Mouse (Mus musculus): ENCODE results near the gene Capn3. TPM values are rescaled to one million over a fixed set of nuclear protein-coding genes. Genes with fewer than 3 reads are reported as not detected.

Capn3 gene
- polyA plus RNA-seq, 1 experiment from 2014 or later = 2.3 TPM

- H3K9me3 ChIP-seq (ENCODE audit: control insufficient read depth, low read length) = no peaks in the 10 kb centered on the region
- 58% methylated on average over 3 of the region's 3 CpGs for whole genome bisulfite sequencing
- H3K36me3 ChIP-seq (ENCODE audit: control insufficient read depth, insufficient read depth, low read length) = no peaks in the 10 kb centered on the region
- no peak for ATAC-seq (replicated peaks; ENCODE audit: low FRiP score, low TSS enrichment, low read depth)
- no peak for DNase-seq (ENCODE audit: low spot score)
- H3K4me3 ChIP-seq (ENCODE audit: low read depth, low read length) = no peak overlapping the region
- H3K4me2 ChIP-seq (ENCODE audit: low read length) = no peak overlapping the region
- no peaks in the 10 kb centered on the region for H3K27me3 ChIP-seq (replicated peaks; ENCODE audit: control insufficient read depth, insufficient read depth, low read length)
- H3K4me1 ChIP-seq (replicated peaks; ENCODE audit: control insufficient read depth, insufficient read depth, low read length) = peaks cover 10% of the 10 kb centered on the region; the same call in 1 of the 2 replicates
- H3K9ac ChIP-seq (ENCODE audit: low read length) = no peak overlapping the region
- no peak overlapping the region for H3K27ac ChIP-seq (ENCODE audit: low read depth)
Observed at GRCm38 (mm10) chr2:120496511-120496910, 40.7 kb downstream of the Capn3 start.

GRCm38 (mm10) chr2:120499971-120500471 is 44.2 kb downstream of the Capn3 start:
- H3K36me3 ChIP-seq (ENCODE audit: control insufficient read depth, insufficient read depth, low read length) = no peaks in the 10 kb centered on the region; the same call in 1 of the 2 replicates
- no peak for ATAC-seq (replicated peaks; ENCODE audit: low FRiP score, low TSS enrichment, low read depth)
- no peak overlapping the region for H3K27ac ChIP-seq (ENCODE audit: low read depth)
- no peak for DNase-seq (ENCODE audit: low spot score)
- WGBS = 45% methylated on average over 6 of the region's 6 CpGs
- peaks cover 13% of the 10 kb centered on the region; the same call in 1 of the 2 replicates for H3K4me1 ChIP-seq (replicated peaks; ENCODE audit: control insufficient read depth, insufficient read depth, low read length)
- H3K27me3 ChIP-seq (replicated peaks; ENCODE audit: control insufficient read depth, insufficient read depth, low read length) = no peaks in the 10 kb centered on the region
- H3K4me3 ChIP-seq (ENCODE audit: low read depth, low read length) = no peak overlapping the region
- H3K9ac ChIP-seq (ENCODE audit: low read length) = no peak overlapping the region
- H3K9me3 ChIP-seq (ENCODE audit: control insufficient read depth, low read length) = no peaks in the 10 kb centered on the region
- no peak overlapping the region for H3K4me2 ChIP-seq (ENCODE audit: low read length)

- ATAC-seq (replicated peaks; ENCODE audit: low FRiP score, low TSS enrichment, low read depth) = no peak
- Histone ChIP-seq H3K4me1 (replicated peaks; ENCODE audit: control insufficient read depth, insufficient read depth, low read length) (peaks cover 13% of the 10 kb centered on the region; the same call in 1 of the 2 replicates), H3K4me2 (ENCODE audit: low read length) (no peak overlapping the region), H3K9me3 (ENCODE audit: control insufficient read depth, low read length) (no peaks in the 10 kb centered on the region), H3K27ac (ENCODE audit: low read depth) (no peak overlapping the region), H3K27me3 (replicated peaks; ENCODE audit: control insufficient read depth, insufficient read depth, low read length) (no peaks in the 10 kb centered on the region), H3K9ac (ENCODE audit: low read length) (no peak overlapping the region), H3K4me3 (ENCODE audit: low read depth, low read length) (no peak overlapping the region), H3K36me3 (ENCODE audit: control insufficient read depth, insufficient read depth, low read length) (peaks cover 13% of the 10 kb centered on the region)
- no peak for DNase-seq (ENCODE audit: low spot score)
- WGBS = 35% methylated on average over 17 of the region's 17 CpGs
Observed at GRCm38 (mm10) chr2:120501136-120501918, 45.5 kb downstream of the Capn3 start.

- Histone ChIP-seq H3K27ac (ENCODE audit: low read depth) (no peak overlapping the region), H3K9ac (ENCODE audit: low read length) (no peak overlapping the region), H3K4me3 (ENCODE audit: low read depth, low read length) (no peak overlapping the region), H3K4me1 (replicated peaks; ENCODE audit: control insufficient read depth, insufficient read depth, low read length) (peaks cover 13% of the 10 kb centered on the region; the same call in 1 of the 2 replicates), H3K9me3 (ENCODE audit: control insufficient read depth, low read length) (no peaks in the 10 kb centered on the region), H3K27me3 (replicated peaks; ENCODE audit: control insufficient read depth, insufficient read depth, low read length) (no peaks in the 10 kb centered on the region), H3K4me2 (ENCODE audit: low read length) (no peak overlapping the region), H3K36me3 (ENCODE audit: control insufficient read depth, insufficient read depth, low read length) (peaks cover 14% of the 10 kb centered on the region)
- ATAC-seq (replicated peaks; ENCODE audit: low FRiP score, low TSS enrichment, low read depth) (no peak), DNase-seq (ENCODE audit: low spot score) (no peak)
- whole genome bisulfite sequencing = 62% methylated on average over 13 of the region's 13 CpGs
Observed at GRCm38 (mm10) chr2:120501931-120502604, 46.2 kb downstream of the Capn3 start.

GRCm38 (mm10) chr2:120502605-120502990 is 46.8 kb downstream of the Capn3 start:
- Histone ChIP-seq H3K9me3 (ENCODE audit: control insufficient read depth, low read length) (no peaks in the 10 kb centered on the region), H3K4me2 (ENCODE audit: low read length) (no peak overlapping the region), H3K4me3 (ENCODE audit: low read depth, low read length) (no peak overlapping the region), H3K4me1 (replicated peaks; ENCODE audit: control insufficient read depth, insufficient read depth, low read length) (peaks cover 13% of the 10 kb centered on the region; the same call in 1 of the 2 replicates), H3K27me3 (replicated peaks; ENCODE audit: control insufficient read depth, insufficient read depth, low read length) (no peaks in the 10 kb centered on the region), H3K27ac (ENCODE audit: low read depth) (no peak overlapping the region), H3K36me3 (ENCODE audit: control insufficient read depth, insufficient read depth, low read length) (peaks cover 14% of the 10 kb centered on the region), H3K9ac (ENCODE audit: low read length) (no peak overlapping the region)
- ATAC-seq (replicated peaks; ENCODE audit: low FRiP score, low TSS enrichment, low read depth) = no peak
- 73% methylated on average over 3 of the region's 3 CpGs for WGBS
- DNase-seq (ENCODE audit: low spot score) = no peak

GRCm38 (mm10) chr2:120503094-120503493 is 47.3 kb downstream of the Capn3 start:
- no peak overlapping the region for H3K4me3 ChIP-seq (ENCODE audit: low read depth, low read length)
- H3K9ac ChIP-seq (ENCODE audit: low read length) = no peak overlapping the region
- DNase-seq (ENCODE audit: low spot score) (no peak), ATAC-seq (replicated peaks; ENCODE audit: low FRiP score, low TSS enrichment, low read depth) (no peak)
- H3K4me2 ChIP-seq (ENCODE audit: low read length) = no peak overlapping the region
- 82% methylated on average over 6 of the region's 6 CpGs for WGBS
- H3K4me1 ChIP-seq (replicated peaks; ENCODE audit: control insufficient read depth, insufficient read depth, low read length) = peaks cover 13% of the 10 kb centered on the region; the same call in 1 of the 2 replicates
- no peak overlapping the region for H3K27ac ChIP-seq (ENCODE audit: low read depth)
- no peaks in the 10 kb centered on the region for H3K27me3 ChIP-seq (replicated peaks; ENCODE audit: control insufficient read depth, insufficient read depth, low read length)
- no peaks in the 10 kb centered on the region for H3K9me3 ChIP-seq (ENCODE audit: control insufficient read depth, low read length)
- H3K36me3 ChIP-seq (ENCODE audit: control insufficient read depth, insufficient read depth, low read length) = peaks cover 18% of the 10 kb centered on the region

- Histone ChIP-seq H3K4me1 (replicated peaks; ENCODE audit: control insufficient read depth, insufficient read depth, low read length) (peaks cover 13% of the 10 kb centered on the region; the same call in 1 of the 2 replicates), H3K27ac (ENCODE audit: low read depth) (no peak overlapping the region), H3K4me2 (ENCODE audit: low read length) (no peak overlapping the region), H3K9me3 (ENCODE audit: control insufficient read depth, low read length) (no peaks in the 10 kb centered on the region), H3K36me3 (ENCODE audit: control insufficient read depth, insufficient read depth, low read length) (peaks cover 27% of the 10 kb centered on the region), H3K4me3 (ENCODE audit: low read depth, low read length) (no peak overlapping the region), H3K9ac (ENCODE audit: low read length) (no peak overlapping the region), H3K27me3 (replicated peaks; ENCODE audit: control insufficient read depth, insufficient read depth, low read length) (no peaks in the 10 kb centered on the region)
- 81% methylated on average over 5 of the region's 5 CpGs for WGBS
- ATAC-seq (replicated peaks; ENCODE audit: low FRiP score, low TSS enrichment, low read depth) (no peak), DNase-seq (ENCODE audit: low spot score) (no peak)
Observed at GRCm38 (mm10) chr2:120503992-120504391, 48.2 kb downstream of the Capn3 start.

- Histone ChIP-seq H3K4me1 (replicated peaks; ENCODE audit: control insufficient read depth, insufficient read depth, low read length) (no peaks in the 10 kb centered on the region), H3K27ac (ENCODE audit: low read depth) (no peak overlapping the region), H3K4me3 (ENCODE audit: low read depth, low read length) (no peak overlapping the region), H3K9me3 (ENCODE audit: control insufficient read depth, low read length) (no peaks in the 10 kb centered on the region), H3K9ac (ENCODE audit: low read length) (no peak overlapping the region), H3K36me3 (ENCODE audit: control insufficient read depth, insufficient read depth, low read length) (peaks cover 86% of the 10 kb centered on the region), H3K27me3 (replicated peaks; ENCODE audit: control insufficient read depth, insufficient read depth, low read length) (no peaks in the 10 kb centered on the region), H3K4me2 (ENCODE audit: low read length) (no peak overlapping the region)
- WGBS = 92% methylated on average over 4 of the region's 4 CpGs
- no peak for ATAC-seq (replicated peaks; ENCODE audit: low FRiP score, low TSS enrichment, low read depth)
- no peak for DNase-seq (ENCODE audit: low spot score)
Observed at GRCm38 (mm10) chr2:120514181-120514580, 58.4 kb downstream of the Capn3 start.
